Mouse (Mus musculus) gastrocnemius, postnatal 36 days (tissue): ENCODE measurements at regions not wholly inside any gene's neighbourhood (a gene's known extent, or its start where the extent isn't known, plus 50 kb on each side); places are given as distances from the start of the nearest gene placed in this dataset.

Experiments used
- DNase-seq, 2 experiments: peaks; one replicate each; pipeline ENCODE4 v3.0.0; 2022
- intact Hi-C: fragments of 180-260 bp; cut with DNase I; formaldehyde crosslinking; loops from one replicate; pipeline ENCODE4 v1.15.1; 2025

DNA sequence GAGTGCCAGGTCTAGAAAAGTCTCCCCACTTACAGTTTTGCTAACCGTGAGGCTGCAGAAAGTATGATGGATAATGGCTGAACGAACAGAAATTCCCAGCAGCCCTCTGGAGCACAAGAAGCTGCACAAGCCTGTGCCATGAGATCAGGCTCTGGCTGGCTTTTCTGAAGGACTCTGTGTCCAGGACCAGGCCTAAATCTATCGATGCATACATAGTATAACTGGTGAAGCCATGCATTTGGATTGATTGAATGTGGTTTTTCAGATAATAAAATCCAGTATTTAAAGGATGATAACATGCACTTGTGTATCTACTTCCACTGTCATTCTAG lies 356.1 kb downstream of the Eipr1 start:
- DNase-seq: no peak
- intact Hi-C loops: no loop called here

GRCm38 (mm10) chr12:29118336-29118735 lies 366.7 kb downstream of the Eipr1 start:
- DNase-seq: no peak
- intact Hi-C loops: no loop called here

- intact Hi-C loops: no loop called here
- DNase-seq: no peak
These were observed 369.6 kb downstream of the Eipr1 start for GRCm38 (mm10) chr12:29121159-29121558.

- intact Hi-C loops: no loop called here
- no peak for DNase-seq
These were observed 371.3 kb downstream of the Eipr1 start for GRCm38 (mm10) chr12:29122931-29123330.

GRCm38 (mm10) chr12:29124079-29124668 lies 372.6 kb downstream of the Eipr1 start:
- intact Hi-C loops: no loop called here
- no peak for DNase-seq

DNA sequence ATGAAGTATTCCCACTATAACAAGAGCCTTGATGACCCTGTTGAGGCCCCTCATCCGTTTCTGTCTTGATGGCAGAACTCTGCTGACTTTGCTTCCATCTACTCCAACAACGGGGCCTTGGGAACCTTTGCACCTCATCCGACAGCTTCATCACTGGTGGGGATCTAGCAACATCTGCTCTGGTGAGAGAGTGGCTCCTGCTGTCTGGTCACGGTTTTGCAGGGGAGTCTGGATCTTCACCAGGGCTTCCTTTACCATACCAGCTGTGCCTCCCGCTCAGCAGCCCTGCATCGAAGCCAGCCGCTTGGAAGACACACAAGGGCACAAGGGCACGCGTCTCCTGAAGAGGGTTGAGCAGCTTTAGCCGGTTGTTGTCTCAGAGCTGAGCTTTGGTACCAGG lies 377.2 kb downstream of the Eipr1 start:
- intact Hi-C loops: no loop called here

GRCm38 (mm10) chr12:29129331-29129730 lies 377.7 kb downstream of the Eipr1 start:
- intact Hi-C loops: no loop called here
- no peak for DNase-seq

More for the DNA sequence above, 377.2 kb downstream of the Eipr1 start:
- DNase-seq: no peak

DNA sequence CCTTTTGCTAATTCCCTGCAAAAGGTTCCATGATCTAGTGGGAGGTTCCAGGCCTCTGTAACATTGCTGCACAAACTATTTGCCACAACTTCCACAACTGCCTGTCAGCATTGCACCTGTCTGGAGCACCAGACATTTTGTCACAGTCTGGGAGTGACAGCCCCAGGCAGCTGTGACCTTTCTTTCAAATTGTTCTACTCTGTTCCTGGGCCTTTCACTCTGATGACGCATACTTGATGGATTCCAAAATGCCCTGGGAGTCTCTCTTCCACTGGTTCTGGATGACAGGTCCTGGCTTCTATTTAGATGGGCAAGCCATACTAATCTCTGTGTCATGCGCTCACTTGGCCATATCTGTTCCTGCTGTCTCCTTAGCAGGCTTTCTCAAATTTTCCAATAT lies 382.7 kb downstream of the Eipr1 start:
- intact Hi-C loops: no loop called here
- DNase-seq: no peak

DNA sequence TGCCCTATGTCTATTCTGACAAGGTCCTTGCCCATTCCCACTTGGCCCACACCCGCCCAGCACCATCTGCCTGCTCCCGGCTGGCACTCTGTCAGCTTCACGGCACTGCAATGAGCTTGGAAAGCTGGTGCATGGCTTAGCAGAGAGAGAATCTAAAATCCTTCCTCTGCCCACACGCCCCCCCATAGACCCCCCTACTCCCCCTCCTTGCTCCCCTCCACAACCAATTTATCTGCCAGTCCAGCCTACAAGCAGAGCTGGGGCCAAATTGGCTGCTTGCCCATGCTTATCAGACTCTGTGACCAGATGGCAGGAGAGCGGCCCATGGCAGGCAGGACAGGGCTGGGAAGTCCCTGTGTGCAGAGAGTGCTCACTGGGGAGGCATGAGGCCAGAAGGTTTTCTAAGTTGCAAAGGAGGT lies 385.3 kb downstream of the Eipr1 start:
- intact Hi-C loops: no loop called here
- DNase-seq: no peak

GRCm38 (mm10) chr12:29137455-29137854 lies 385.9 kb downstream of the Eipr1 start:
- no peak for DNase-seq
- intact Hi-C loops: no loop called here

DNA sequence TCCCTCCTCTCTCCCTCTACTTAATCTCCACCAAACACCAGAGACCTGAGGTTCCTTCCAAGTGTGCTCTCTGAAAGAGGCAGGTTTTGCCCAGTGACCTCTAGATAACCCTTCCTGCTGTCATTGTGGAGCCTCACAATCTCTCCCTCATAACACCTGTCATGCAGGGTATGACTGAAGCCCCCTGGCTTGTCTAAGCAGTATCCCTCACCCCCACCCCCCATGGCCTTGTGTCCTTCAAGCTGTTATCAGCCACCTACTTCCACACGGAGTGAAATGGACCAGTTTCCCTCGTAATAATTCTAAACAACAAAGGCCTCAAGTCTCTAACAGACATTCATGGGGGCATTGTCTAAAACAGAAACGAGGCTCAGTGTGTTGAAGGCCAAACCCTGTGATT lies 387.6 kb upstream of the Myt1l start:
- intact Hi-C loops: no loop called here
- no peak for DNase-seq

GRCm38 (mm10) chr12:29141132-29141531 lies 387.1 kb upstream of the Myt1l start:
- no peak for DNase-seq
- intact Hi-C loops: no loop called here

DNA sequence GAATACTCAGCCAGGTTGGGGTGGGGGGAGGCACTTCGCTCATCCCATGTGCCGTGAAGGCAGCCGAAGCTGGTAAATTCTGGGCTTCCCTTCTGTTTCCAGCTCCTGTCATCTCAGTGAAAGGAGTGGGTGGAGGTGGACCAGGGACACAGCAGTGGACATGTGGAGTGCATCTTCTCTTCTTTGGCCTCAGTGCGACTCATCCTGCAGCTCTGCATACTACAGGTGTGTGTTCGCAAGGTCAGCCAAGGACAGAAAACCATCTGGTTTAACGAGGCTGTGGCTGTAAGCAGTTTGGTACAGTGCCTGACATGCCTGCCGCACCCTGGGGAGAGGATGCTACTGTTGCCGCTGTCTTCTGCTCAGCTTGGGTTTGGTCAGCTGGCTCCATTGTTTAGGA lies 386.3 kb upstream of the Myt1l start:
- intact Hi-C loops: loop anchor here (2.0 kb wide), 1 partner anchor 21 kb away; no protein-coding TSS in a partner anchor

GRCm38 (mm10) chr12:29143297-29143696 lies 384.9 kb upstream of the Myt1l start:
- DNase-seq: no peak

More for the DNA sequence above, 386.3 kb upstream of the Myt1l start:
- DNase-seq: no peak

GRCm38 (mm10) chr12:29160920-29161319 lies 367.3 kb upstream of the Myt1l start:
- no peak for DNase-seq
- intact Hi-C loops: loop anchor here (10.0 kb wide), 1 partner anchor 576 kb away; the partner anchor contains the start of gene Allc

More at GRCm38 (mm10) chr12:29143297-29143696, 384.9 kb upstream of the Myt1l start:
- intact Hi-C loops: loop anchor here (2.0 kb wide), 1 partner anchor 20 kb away; no protein-coding TSS in a partner anchor

- no peak for DNase-seq
- intact Hi-C loops: loop anchor here (10.0 kb wide), 1 partner anchor 577 kb away; the partner anchor contains the start of gene Allc
These were observed 366.6 kb upstream of the Myt1l start for GRCm38 (mm10) chr12:29161546-29161945.

GRCm38 (mm10) chr12:29164701-29165100 lies 363.5 kb upstream of the Myt1l start:
- intact Hi-C loops: loop anchor here (10.0 kb wide), 1 partner anchor 580 kb away; the partner anchor contains the start of gene Allc
- no peak for DNase-seq

- intact Hi-C loops: loop anchor here (10.0 kb wide), 1 partner anchor 582 kb away; the partner anchor contains the start of gene Allc
- no peak for DNase-seq
These were observed 361.9 kb upstream of the Myt1l start for GRCm38 (mm10) chr12:29166316-29166715.

GRCm38 (mm10) chr12:29167922-29168321 lies 360.3 kb upstream of the Myt1l start:
- intact Hi-C loops: loop anchor here (10.0 kb wide), 1 partner anchor 583 kb away; the partner anchor contains the start of gene Allc
- no peak for DNase-seq

- DNase-seq: no peak
- intact Hi-C loops: no loop called here
These were observed 352.3 kb upstream of the Myt1l start for GRCm38 (mm10) chr12:29175698-29176440.

DNA sequence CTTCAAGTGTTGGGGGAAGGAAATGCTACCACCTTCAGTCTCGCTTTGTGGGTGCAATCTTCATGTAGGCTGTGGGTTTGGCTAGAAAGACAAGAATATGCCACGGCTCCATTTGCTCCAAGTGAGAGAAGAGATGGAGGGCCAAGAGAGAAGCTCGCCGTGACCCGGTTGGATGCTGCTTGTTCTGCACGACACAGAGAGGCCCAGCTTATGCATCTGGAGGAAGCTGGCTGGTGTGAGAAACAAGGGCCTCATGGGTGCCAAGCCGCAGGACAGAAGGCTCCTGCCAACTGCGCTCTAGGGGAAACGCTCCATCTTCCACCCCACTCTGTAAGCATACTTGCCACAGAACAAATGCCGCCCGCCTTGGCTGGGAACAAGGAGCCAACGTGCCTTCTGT lies 351.0 kb upstream of the Myt1l start:
- DNase-seq: no peak
- intact Hi-C loops: no loop called here
